Mouse (Mus musculus) cerebellum, adult 2 months (tissue): ENCODE measurements around the gene Pik3r3.

Experiments
- CTCF ChIP-seq: fragments of 200-500 bp; IDR thresholded peaks from 2 replicates; pipeline ENCODE4 v1.5.1; 2011; ENCODE audit warnings: low read depth, mild to moderate bottlenecking, control low read depth, low read length, moderate library complexity, borderline replicate concordance; ENCODE audit not compliant: insufficient read depth
- POLR2A ChIP-seq: fragments of 200-500 bp; IDR thresholded peaks from 2 replicates; pipeline ENCODE4 v1.6.1; 2011; ENCODE audit warnings: low read length, control low read depth, borderline replicate concordance; ENCODE audit not compliant: insufficient read depth

- TF ChIP-seq POLR2A (no peak), CTCF (no peak)
These were observed 17.0 kb upstream of the Pik3r3 start for GRCm38 (mm10) chr4:116204422-116204821.
